Mouse (Mus musculus) layer of hippocampus, postnatal 25 days (tissue): ENCODE data around the gene Rpap2. TPM values are rescaled to one million over a fixed set of nuclear protein-coding genes. Genes with fewer than 3 reads are reported as not detected.

Experiments
- DNase-seq, 2 experiments: peaks; one replicate each; pipeline ENCODE4 v3.0.0; 2022; ENCODE audit warnings: mixed read lengths in 2 of 2, low spot score in 1 of 2; ENCODE audit errors: extremely low spot score in 1 of 2
- total RNA-seq, 2 experiments: library from RNA; stranded (reverse); gene quantifications; 2 replicates each; pipeline ENCODE4 v1.2.3; 2021

The Rpap2 gene
- total RNA-seq: 10 to 100 TPM; 21.5 to 22.5 TPM

DNA sequence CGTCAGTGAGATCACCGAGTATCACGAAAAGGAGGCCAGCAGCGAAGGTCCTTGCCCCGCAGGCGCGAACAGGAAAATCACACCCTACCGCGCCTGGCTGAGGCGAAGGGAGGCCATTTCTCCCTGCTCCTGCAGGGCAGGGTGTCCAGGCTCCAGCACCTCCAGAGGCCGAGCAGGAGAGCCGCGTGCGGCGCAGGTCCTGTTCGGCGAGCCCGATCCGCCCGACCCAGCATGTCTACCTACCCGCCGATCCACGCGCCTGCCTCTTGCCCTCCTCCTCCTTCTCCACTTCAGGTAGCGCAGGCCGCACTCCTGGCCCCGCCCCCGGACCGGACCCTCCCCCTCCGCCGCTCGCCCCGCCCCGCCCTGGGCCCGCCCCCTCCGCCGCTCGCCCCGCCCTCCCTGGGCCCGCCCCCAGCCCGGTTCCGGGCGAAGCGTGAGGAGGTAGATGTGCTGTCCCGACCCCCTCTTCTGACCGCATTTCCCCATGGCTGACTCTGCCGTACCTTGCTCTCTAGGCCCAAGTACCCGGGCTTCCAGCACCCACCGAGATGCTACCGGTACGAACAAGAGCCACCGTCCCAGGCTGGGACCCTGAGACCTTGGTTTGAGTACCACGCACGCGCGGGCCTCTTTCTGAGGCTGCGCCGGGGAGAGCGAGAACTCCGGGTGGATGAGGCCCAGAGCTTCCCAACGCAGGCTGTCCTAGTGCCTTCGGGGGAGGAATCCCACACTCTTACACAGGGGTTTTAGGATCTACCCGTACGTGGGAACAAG lies at the start of gene Rpap2, which contains the start of gene Glmn:
Rpap2 (plus strand) TSS at position 73 of the 777 bp plus-strand sequence.
Glmn (minus strand) TSS at position 588 of the 777 bp plus-strand sequence.
- peak; percentile 75 for DNase-seq

DNA sequence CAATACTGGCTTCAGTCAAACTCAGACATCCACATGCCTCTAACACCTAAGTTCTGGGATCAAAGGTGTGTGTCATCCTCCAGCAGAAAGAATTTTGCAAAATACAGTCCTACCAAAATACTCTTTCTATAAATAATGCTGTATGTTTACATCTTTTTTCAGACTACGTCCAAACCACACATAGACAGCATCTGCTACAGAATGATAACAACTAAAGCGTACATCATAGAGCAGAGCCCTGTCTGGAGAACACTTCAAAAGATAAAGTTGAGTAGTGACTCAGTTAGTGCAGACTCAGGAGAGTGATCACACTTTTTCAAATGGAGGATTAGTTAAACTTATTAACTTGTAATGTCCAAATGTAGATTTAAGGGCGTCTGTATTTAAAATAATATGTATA lies 49.2 kb upstream of the Rpap2 start:
- DNase-seq: no peak

DNA sequence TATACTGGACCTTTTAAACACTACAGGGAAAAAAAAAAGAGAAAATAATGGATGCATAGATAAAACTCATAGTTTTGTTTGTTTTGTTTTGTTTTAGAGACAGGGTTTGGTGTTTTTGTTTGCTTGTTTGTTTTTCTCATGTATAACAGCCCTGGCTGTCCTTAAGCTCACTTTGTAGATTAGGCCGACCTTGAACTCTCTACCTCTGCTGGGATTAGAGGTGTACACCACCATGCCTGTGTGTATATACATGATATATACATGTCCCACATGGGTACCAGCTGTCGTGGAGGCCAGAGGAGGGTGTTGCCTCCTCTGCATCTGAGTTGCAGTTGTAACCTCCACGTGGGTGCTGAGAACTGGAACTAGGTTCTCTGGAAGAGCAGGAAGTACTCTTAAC lies 48.7 kb upstream of the Rpap2 start:
- DNase-seq: no peak

DNA sequence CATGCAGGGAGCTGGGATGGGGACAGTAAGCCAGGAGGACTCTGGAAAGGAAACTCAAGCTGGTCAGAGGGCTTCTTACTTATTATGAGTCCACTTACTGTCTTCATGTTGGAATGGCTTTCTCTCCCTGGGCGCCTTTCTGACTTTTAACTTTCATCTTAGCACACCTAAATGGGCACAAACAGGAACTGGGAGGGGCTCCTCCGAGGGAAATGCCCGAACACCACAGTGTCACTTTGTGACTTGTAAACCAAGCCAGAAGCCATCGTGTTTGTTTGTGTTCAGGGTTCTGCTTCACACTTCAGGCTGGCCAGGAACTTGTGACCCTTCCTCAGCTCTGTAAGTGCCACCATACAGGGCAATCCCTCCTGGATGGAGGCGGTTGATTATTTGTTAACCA lies 42.8 kb upstream of the Rpap2 start:
- no peak for DNase-seq

DNA sequence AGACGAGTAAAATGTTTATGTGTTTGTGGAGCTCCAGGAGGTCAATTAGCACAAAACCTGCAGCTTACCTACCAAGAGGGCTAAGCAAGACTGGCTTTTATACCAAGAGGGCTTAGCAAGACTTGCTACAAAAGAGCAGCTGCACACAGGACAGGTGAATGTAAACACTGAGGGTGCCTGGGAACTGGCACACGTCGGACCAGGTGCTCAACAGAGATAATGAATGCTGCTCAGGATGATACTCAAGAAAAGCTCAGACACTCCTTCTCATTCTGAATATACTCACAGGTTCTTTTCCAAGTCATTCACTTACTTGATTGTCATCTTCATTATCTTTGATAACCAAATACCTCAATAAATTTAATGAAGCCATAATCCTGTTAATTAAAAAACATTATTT lies 40.2 kb upstream of the Rpap2 start:
- DNase-seq: no peak

DNA sequence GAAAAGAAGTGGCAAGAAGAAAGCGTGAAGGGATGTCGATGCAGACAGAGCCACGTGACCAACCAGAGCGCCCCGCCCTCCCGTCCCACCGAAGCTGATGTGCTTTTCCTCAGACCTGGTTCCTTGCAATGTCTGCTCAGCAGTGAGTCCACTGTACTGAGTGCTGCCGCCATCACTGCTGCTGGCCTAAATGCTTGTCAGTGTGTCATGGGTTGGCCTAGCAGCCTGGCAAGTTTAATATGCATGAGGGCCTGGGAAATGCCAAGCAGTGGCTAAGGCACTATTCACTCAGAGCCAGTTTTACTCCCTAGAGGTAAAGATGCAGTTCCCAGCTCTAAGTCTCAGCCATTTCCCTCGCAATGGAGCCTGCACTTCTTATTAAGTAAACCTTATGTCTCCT lies 28.0 kb upstream of the Rpap2 start:
- DNase-seq: no peak

DNA sequence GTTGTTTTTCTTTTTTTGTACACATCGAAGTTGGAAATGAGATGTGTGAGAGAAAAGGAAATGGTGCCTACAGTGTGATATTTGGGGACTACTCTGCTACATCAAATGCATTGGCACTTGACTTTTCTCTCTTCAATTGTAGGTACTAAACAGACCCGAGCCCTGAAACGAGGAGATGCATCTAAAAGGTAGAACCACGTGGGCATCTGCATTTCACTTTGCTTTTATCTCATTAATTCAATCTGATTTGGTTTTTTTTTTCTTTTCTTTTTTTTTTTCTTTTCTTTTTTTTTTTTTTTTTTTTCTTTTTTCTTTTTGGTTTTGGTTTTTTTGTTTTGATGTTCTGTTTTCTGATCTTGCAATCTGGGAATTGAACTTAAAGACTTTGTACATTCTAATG lies 1.2 kb downstream of the Rpap2 start:
- no peak for DNase-seq

DNA sequence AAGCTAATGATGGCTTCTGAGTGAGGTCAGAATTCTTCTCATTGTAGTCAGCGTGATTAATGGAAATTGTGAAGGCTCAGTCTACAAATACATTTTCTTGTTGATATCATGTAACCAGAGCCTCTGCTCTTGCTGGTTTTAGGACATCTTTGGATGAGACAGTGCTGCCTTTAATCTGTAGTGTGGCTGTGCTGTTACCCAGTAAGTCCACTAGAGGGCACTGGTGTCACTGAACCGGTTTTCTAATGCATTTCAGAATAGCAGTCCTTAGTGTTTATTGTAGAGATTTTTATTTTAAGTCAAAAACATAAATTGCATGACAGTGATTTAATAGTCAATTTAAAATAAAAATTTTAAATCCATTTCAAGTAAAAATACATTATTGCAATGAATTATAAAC lies 14.1 kb downstream of the Rpap2 start:
- peak in 1 of 2 experiments; percentile 44 for DNase-seq

DNA sequence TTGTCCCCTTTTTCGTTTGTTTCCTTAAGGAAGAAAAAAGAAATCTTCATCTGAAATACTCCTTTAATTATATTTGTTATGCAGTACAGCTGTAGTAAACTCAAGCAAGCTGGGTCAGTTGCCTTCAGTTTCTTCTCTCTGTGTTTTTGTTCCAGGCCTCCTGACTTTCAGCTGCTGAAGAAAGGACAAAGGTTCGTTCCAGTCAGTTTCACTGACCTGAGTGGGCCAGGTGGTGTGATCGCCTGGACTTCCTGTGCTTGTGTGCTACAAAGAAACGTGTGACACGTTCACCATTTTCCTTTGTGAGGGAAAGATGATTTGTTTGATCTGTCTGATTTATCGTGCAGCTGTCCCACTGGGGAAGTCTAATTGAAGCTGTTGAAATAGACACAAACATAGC lies 20.8 kb downstream of the Rpap2 start:
- DNase-seq: no peak

DNA sequence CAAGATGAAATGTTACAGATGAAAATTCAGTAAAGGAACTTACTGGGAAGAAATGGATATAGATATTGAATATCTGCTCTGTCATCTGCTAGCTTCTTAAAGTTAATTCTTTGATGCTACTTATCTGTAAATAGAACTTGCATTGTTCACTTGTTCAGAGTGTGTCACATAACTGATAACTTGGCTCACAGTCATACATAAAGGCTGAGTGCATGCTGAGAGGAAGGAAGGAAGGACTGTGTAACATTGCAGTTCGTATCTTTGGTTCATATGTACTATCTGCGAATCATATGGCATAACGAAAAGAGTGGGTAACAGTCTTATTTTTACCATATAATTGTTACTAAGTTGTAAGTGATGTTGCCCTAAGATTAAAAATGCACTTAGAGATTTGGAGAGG lies 24.2 kb downstream of the Rpap2 start:
- DNase-seq: no peak

DNA sequence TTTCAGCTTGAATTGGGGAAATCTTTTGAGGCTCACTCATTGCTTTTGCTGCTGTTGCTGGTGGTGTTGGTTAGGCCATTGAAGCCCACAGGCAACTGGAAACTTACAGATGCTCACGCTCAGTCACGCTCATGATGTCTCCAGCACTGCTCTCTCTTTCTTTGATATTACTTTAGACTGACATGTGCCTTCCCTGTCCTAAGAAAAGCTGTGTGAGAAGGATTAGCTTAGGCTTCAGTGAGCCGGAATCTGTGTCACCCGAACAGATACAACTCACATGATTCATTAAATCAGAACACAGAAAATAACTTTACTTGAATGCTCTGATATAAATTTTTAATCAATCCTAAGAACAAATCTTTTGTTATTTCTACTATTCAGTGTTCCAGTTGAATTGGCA lies 36.5 kb downstream of the Rpap2 start:
- DNase-seq: no peak

DNA sequence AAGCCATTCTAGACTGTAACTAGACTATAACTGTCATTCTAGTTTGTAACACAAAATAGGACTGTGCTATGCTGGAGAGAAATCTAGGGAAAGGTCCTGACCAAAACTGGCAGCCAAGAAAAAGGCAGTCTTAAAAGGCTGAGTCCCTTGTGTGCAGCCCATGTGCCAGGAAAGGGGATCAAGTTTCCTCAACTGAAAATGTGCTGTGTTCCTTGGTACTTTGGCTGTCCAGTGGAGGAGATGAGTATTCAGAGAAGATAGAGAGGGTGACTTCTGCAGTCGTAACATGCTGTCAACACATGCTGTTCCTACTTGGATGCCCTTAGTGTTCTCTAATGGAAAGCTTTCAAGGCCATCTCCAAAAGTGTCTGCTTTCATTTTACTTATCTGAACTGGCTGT lies 39.9 kb downstream of the Rpap2 start:
- DNase-seq: no peak

DNA sequence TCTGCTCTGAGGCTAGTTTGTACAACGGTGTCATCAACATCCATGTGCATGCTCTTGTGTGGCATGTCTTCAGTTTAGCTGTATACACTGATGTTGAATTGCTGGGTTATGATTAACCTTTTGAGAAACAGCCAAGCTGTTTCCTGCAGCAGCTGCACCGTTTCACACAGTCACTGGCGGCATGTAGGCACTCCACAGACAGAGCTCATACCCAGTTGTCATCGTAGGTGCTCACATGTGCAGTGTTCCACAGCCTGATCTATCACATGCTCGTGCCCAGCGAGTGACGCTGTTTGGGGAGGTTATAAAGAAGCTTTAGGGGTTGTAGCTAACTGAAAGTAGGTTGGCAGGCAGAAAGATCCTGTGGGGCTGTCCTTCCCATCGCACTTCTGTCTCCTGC lies 41.2 kb downstream of the Rpap2 start:
- no peak for DNase-seq

DNA sequence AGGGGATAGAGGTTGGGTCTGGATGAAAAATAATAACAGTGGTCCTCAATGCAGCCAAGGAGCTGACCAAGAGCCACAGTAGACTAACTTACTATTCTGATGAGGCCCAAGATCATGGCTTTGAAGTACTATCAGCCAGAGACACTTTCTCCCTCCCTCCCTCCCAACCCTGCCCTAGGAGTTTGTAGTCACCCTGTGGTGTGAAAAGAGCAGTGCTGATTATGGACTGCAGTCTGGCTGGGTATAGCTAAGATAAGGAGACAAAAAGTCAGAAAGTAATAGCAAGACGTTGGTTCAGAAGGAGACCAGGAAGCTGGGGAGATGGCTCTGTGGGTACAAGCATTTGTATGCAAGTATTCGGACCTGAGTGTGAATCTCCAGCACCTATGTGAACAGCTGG lies 47.4 kb downstream of the Rpap2 start:
- no peak for DNase-seq

DNA sequence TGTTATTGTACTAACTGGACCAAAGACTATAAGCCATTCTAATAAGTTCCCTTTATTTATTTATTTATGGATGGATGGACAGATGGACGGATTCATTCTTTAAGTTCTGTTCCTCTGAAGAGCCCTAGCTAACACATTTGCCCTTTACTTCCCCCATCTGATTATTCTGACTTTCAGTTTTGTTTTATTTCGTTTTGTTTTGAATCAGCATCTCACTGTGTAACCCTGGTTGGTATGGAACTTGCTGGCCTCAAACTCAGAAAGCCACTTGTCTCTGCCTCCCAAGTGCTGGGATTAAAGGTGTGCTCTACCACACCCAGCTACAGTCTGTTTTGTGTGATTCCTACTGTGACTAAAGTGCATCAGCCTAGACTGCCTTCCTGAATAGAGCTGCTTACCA lies 48.8 kb downstream of the Rpap2 start:
- no peak for DNase-seq

DNA sequence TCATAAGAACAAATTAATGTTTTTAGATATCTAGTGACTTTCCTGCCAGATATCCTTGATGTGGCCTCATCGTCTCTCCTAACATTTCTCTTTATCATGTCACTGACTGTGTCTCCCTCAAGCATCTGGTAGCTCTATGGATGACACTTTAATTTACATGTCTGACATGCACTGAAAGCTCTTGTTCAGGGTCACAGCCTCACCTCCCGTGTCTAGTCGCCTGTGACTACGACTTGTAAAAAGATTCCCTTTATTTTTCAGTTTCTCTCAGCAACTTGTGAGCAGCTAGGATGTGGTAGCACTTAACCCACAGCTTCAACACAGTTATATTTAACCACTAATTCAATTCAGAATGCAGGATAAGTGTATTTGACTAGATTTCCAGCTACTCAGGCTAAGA lies 50.4 kb downstream of the Rpap2 start:
- no peak for DNase-seq

DNA sequence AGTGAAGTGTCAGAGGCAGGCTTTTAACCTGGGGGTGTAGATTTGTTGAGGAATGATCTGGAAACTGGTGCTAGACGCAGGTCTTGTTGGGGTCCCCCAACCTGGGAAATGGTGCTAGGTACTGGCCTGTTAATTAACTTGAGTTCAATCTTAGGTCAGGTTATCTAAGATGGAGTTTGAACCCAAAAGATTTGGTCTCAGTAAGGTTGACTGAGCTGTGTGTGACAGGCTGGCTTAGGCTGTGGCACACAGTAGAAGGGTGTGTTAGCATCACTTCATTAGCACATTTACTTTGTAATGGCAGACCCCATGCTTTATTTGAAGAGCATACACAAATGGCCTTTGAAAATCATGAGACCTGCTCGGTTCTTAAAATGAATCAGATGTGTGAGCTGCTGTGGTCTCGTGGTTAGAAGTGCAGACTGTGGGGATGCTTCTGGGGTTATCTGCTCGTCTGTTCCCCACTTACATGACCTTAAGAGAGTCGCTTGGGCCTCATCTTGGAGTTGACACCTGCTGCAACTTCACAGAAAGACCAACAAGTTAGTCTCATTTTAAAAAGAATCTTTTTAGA lies 51.5 kb downstream of the Rpap2 start:
- DNase-seq: no peak

DNA sequence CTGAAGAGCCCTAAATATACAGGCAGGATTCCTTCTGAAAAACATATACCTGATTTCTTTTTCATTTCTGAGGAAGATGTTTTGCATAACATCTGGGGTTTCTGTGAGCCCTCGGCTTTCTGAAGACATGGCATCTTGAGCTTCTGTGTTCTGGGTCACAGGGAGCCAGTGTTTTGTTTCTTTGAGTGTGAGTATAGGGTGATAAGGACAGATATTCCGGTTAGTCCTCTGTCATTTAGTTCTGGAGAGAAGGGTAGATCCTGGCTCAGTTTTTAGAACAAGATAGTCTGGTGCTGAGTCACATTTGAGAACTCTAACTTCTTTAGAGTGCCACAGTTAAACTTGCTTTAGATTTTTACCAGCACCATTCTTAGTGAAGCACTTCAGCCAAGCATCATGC lies 52.5 kb downstream of the Rpap2 start:
- no peak for DNase-seq

DNA sequence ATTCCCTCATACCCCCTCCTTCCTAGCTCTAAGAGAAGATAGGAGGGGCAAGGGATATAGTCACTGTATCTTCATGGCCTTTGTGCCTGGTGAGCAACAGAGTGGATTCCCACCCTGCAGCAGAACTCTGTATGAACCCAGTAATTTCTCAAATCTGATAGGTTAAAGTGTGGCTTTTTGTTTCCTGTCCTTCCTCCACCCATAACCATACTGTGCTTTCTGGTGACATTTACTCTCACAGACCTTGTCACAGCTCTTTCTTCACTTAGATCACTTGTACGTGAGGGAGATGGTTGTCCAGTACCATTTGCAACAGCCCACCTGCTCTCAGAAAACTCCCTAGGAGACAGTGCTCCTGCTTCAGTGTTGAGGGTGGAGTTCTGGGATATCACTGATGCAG lies 53.3 kb downstream of the Rpap2 start:
- no peak for DNase-seq

DNA sequence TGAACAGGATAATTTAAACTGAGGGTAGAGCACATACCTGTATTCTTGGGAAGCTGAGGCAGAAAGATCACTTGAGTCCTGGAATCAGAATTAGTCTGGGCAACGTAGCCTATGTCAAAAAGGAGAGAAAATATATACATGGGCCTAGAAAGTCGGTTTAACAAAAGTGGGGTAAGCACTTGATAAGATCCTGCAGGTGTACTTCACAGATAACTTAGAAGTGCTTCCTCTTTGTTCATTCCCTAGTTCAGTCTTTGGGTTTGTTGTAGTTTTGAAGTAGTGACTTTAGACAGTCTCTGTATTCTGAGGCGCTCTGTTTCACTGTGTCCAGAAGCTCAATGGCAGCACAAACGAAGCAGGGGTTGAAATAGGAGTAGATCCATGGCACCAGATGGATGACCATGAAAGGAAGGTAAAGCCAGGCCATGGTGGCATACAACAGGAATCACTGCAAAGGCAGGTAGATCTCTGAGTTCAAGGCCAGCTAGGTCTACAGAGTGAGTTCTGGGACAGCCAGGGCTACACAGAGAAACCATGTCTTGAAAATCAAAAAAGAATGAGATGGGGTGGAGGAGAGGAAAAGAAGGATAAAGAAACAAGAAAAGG lies 55.0 kb downstream of the Rpap2 start:
- no peak for DNase-seq

DNA sequence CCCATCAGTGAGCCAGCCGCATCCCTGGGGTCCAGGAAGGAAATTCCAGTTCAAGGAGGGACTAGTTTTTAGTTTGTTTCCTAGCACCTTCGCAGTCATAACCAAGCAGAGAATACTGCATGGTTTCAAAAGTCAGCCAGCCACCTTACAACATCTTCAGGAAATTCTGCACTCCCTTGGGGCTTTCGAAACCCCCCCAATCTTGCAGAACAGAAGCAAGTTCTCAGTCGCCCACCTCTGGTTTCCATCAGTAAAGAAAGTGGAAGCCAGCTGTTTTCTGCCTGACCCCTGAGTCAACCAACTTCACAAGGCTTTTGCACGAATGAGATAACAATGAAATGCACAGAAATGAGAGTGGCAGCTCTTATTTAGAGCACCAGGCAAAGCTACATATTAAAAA lies 81.2 kb downstream of the Rpap2 start:
- no peak for DNase-seq

DNA sequence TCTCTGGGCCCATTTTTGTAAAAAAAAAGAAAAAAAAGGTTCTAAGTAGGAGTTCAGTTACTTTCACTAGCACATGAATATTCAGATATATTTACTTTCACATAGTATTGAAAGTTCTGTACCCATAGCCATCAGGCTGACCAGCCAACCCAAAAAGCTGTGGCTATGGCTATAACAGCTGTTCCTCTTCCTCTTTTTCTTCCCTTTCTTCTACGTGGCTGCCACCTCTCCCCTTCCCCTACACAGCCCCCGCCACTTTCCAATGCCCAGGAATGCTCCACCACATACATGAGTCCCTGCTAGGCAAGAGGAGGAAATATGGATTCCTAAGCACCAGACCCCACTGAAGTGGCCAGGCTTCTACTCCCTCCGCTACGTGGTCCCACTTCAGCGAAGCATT lies 84.1 kb downstream of the Rpap2 start:
- DNase-seq: no peak
